Mouse (Mus musculus): ENCODE data around the gene Tjp1. TPM values are rescaled to one million over a fixed set of nuclear protein-coding genes. Genes with fewer than 3 reads are reported as not detected.

The Tjp1 gene
- total and polyA plus RNA-seq, 2 experiments from 2014 or later, result 15.0 to 33.9 TPM

GRCm38 (mm10) chr7:65249656-65250055, 277.9 kb downstream of the Tjp1 start:
- H3K9me3 ChIP-seq (replicated peaks; ENCODE audit: control insufficient read depth, low read length), result peaks cover 5% of the 10 kb centered on the region
- no peak overlapping the region for H3K27ac ChIP-seq (ENCODE audit: low read depth)
- no peak for DNase-seq (ENCODE audit: low spot score)
- 84% methylated on average over 8 of the region's 8 CpGs for WGBS
- no peak overlapping the region for H3K4me2 ChIP-seq (ENCODE audit: low read depth, low read length)
- no peaks in the 10 kb centered on the region for H3K36me3 ChIP-seq (replicated peaks; ENCODE audit: control insufficient read depth, insufficient read depth, low read length)
- no peak for ATAC-seq (ENCODE audit: insufficient read depth, low read depth)
- no peak overlapping the region for H3K9ac ChIP-seq (replicated peaks; ENCODE audit: low read depth, low read length)
- no peak for TF ChIP-seq CTCF (IDR thresholded peaks at IDR 0.05; ENCODE audit: low read depth)
- TF ChIP-seq EP300 (IDR thresholded peaks at IDR 0.05; ENCODE audit: low read depth), result no peak
- H3K4me1 ChIP-seq (ENCODE audit: control insufficient read depth, insufficient read depth), result no peaks in the 10 kb centered on the region
- H3K27me3 ChIP-seq (ENCODE audit: control insufficient read depth, insufficient read depth, low read length), result no peaks in the 10 kb centered on the region
- no peak overlapping the region for H3K4me3 ChIP-seq (ENCODE audit: low read depth, low read length)

Other genes starting within 250 kb of the Tjp1 start
- 17.6 and 18.5 TPM in 2 replicates for gene Tarsl2, start 117.1 kb upstream of the Tjp1 start, total RNA-seq (2014; rRNA removed; ENCODE audit: low replicate concordance)
- 15.8 and 17.2 TPM in 2 replicates for gene Tarsl2, start 117.1 kb upstream of the Tjp1 start, polyA plus RNA-seq (2015; fragmentation: Nextera tagmentation; extraction: Ambion mirVana)
- 17.7 and 59.3 TPM in 2 replicates for gene Tm2d3, start 163.4 kb upstream of the Tjp1 start, total RNA-seq (2014; rRNA removed; ENCODE audit: low replicate concordance)
- 39.5 and 41.3 TPM in 2 replicates for gene Tm2d3, start 163.4 kb upstream of the Tjp1 start, polyA plus RNA-seq (2015; fragmentation: Nextera tagmentation; extraction: Ambion mirVana)